Mouse (Mus musculus): ENCODE measurements around the gene Cenpp. TPM values are rescaled to one million over a fixed set of nuclear protein-coding genes. Genes with fewer than 3 reads are reported as not detected.

Gene Cenpp
- polyA plus RNA-seq, 2 experiments, result 9.9 to 33.0 TPM

GRCm38 (mm10) chr13:49477887-49478286 is 174.7 kb downstream of the Cenpp start:
- DNase-seq (ENCODE audit: low read depth in 3 of 3, low spot score in 3 of 3) (no peak), ATAC-seq (ENCODE audit: insufficient read depth) (no peak)
- 74% methylated on average over 3 of the region's 3 CpGs for WGBS (ENCODE audit: insufficient replicate concordance)
- Histone ChIP-seq H3K4me3 (ENCODE audit: insufficient read depth in 1 of 2, low read depth in 2 of 2, low read length in 2 of 2) (no peak overlapping the region), H3K27me3 (ENCODE audit: control insufficient read depth, insufficient read depth, low read length) (no peaks in the 10 kb centered on the region), H3K9ac (replicated peaks) (no peak overlapping the region), H3K36me3 (replicated peaks; ENCODE audit: control insufficient read depth, insufficient read depth, low read depth) (no peaks in the 10 kb centered on the region), H3K9me3 (ENCODE audit: control insufficient read depth, low read length) (no peaks in the 10 kb centered on the region), H3K27ac (no peak overlapping the region), H3K4me2 (ENCODE audit: low read depth) (no peak overlapping the region), H3K4me1 (replicated peaks; ENCODE audit: control insufficient read depth in 2 of 2, insufficient read depth in 2 of 2, low read length in 1 of 2) (no peaks in the 10 kb centered on the region)
- TF ChIP-seq EP300 (IDR thresholded peaks at IDR 0.05; ENCODE audit: low read depth) (no peak), CTCF (IDR thresholded peaks at IDR 0.05; ENCODE audit: low read depth) (no peak)

GRCm38 (mm10) chr13:49472676-49473005 is 179.9 kb downstream of the Cenpp start:
- H3K27ac ChIP-seq, result no peak overlapping the region
- H3K9me3 ChIP-seq (ENCODE audit: control insufficient read depth, low read length), result no peaks in the 10 kb centered on the region
- H3K4me2 ChIP-seq (ENCODE audit: low read depth), result no peak overlapping the region
- TF ChIP-seq EP300 (IDR thresholded peaks at IDR 0.05; ENCODE audit: low read depth) (no peak), CTCF (IDR thresholded peaks at IDR 0.05; ENCODE audit: low read depth) (no peak)
- H3K4me3 ChIP-seq (ENCODE audit: insufficient read depth in 1 of 2, low read depth in 2 of 2, low read length in 2 of 2), result no peak overlapping the region
- H3K4me1 ChIP-seq (replicated peaks; ENCODE audit: control insufficient read depth in 2 of 2, insufficient read depth in 2 of 2, low read length in 1 of 2), result peaks cover 0 to 7% of the 10 kb centered on the region in 2 experiments; a peak in 1 of 4 replicates
- no peak for DNase-seq (ENCODE audit: low read depth in 3 of 3, low spot score in 3 of 3)
- H3K9ac ChIP-seq (replicated peaks), result no peak overlapping the region
- H3K27me3 ChIP-seq (ENCODE audit: control insufficient read depth, insufficient read depth, low read length), result no peaks in the 10 kb centered on the region
- no peaks in the 10 kb centered on the region for H3K36me3 ChIP-seq (replicated peaks; ENCODE audit: control insufficient read depth, insufficient read depth, low read depth)
- ATAC-seq (ENCODE audit: insufficient read depth), result no peak
- 84% methylated on average over 6 of the region's 6 CpGs for WGBS (ENCODE audit: insufficient replicate concordance)

GRCm38 (mm10) chr13:49471981-49472675 is 180.5 kb downstream of the Cenpp start:
- H3K4me1 ChIP-seq (replicated peaks; ENCODE audit: control insufficient read depth in 2 of 2, insufficient read depth in 2 of 2, low read length in 1 of 2), result peaks cover 0 to 7% of the 10 kb centered on the region in 2 experiments; a peak in 1 of 4 replicates
- no peak overlapping the region for H3K27ac ChIP-seq
- H3K9ac ChIP-seq (replicated peaks), result no peak overlapping the region
- no peak for ATAC-seq (ENCODE audit: insufficient read depth)
- H3K9me3 ChIP-seq (ENCODE audit: control insufficient read depth, low read length), result no peaks in the 10 kb centered on the region
- no peak for DNase-seq (ENCODE audit: low read depth in 3 of 3, low spot score in 3 of 3)
- H3K4me3 ChIP-seq (ENCODE audit: insufficient read depth in 1 of 2, low read depth in 2 of 2, low read length in 2 of 2), result no peak overlapping the region
- H3K4me2 ChIP-seq (ENCODE audit: low read depth), result no peak overlapping the region
- TF ChIP-seq CTCF (IDR thresholded peaks at IDR 0.05; ENCODE audit: low read depth) (no peak), EP300 (IDR thresholded peaks at IDR 0.05; ENCODE audit: low read depth) (no peak)
- H3K27me3 ChIP-seq (ENCODE audit: control insufficient read depth, insufficient read depth, low read length), result no peaks in the 10 kb centered on the region
- H3K36me3 ChIP-seq (replicated peaks; ENCODE audit: control insufficient read depth, insufficient read depth, low read depth), result no peaks in the 10 kb centered on the region
- 59% methylated on average over 4 of the region's 4 CpGs for WGBS (ENCODE audit: insufficient replicate concordance)

- DNase-seq (ENCODE audit: low read depth in 3 of 3, low spot score in 3 of 3), result no peak
- H3K9me3 ChIP-seq (ENCODE audit: control insufficient read depth, low read length), result no peaks in the 10 kb centered on the region
- 31% methylated on average over 4 of the region's 4 CpGs for WGBS (ENCODE audit: insufficient replicate concordance)
- no peak overlapping the region for H3K4me2 ChIP-seq (ENCODE audit: low read depth)
- H3K9ac ChIP-seq (replicated peaks), result no peak overlapping the region
- peaks cover 0 to 7% of the 10 kb centered on the region in 2 experiments; a peak in 1 of 4 replicates for H3K4me1 ChIP-seq (replicated peaks; ENCODE audit: control insufficient read depth in 2 of 2, insufficient read depth in 2 of 2, low read length in 1 of 2)
- TF ChIP-seq CTCF (IDR thresholded peaks at IDR 0.05; ENCODE audit: low read depth) (no peak), EP300 (IDR thresholded peaks at IDR 0.05; ENCODE audit: low read depth) (no peak)
- no peak overlapping the region for H3K27ac ChIP-seq
- H3K4me3 ChIP-seq (ENCODE audit: insufficient read depth in 1 of 2, low read depth in 2 of 2, low read length in 2 of 2), result no peak overlapping the region
- ATAC-seq (ENCODE audit: insufficient read depth), result no peak
- peaks cover under 1% of the 10 kb centered on the region for H3K36me3 ChIP-seq (replicated peaks; ENCODE audit: control insufficient read depth, insufficient read depth, low read depth)
- no peaks in the 10 kb centered on the region for H3K27me3 ChIP-seq (ENCODE audit: control insufficient read depth, insufficient read depth, low read length)
These were observed 181.8 kb downstream of the Cenpp start for GRCm38 (mm10) chr13:49470806-49471205.

GRCm38 (mm10) chr13:49470319-49470718 is 182.3 kb downstream of the Cenpp start:
- H3K9ac ChIP-seq (replicated peaks), result no peak overlapping the region
- no peak overlapping the region for H3K4me2 ChIP-seq (ENCODE audit: low read depth)
- H3K27ac ChIP-seq, result no peak overlapping the region
- no peak for ATAC-seq (ENCODE audit: insufficient read depth)
- peaks cover 0 to 7% of the 10 kb centered on the region in 2 experiments; a peak in 2 of 4 replicates for H3K4me1 ChIP-seq (replicated peaks; ENCODE audit: control insufficient read depth in 2 of 2, insufficient read depth in 2 of 2, low read length in 1 of 2)
- no peaks in the 10 kb centered on the region for H3K27me3 ChIP-seq (ENCODE audit: control insufficient read depth, insufficient read depth, low read length)
- no peaks in the 10 kb centered on the region for H3K9me3 ChIP-seq (ENCODE audit: control insufficient read depth, low read length)
- 61% methylated on average over 4 of the region's 4 CpGs for WGBS (ENCODE audit: insufficient replicate concordance)
- DNase-seq (ENCODE audit: low read depth in 3 of 3, low spot score in 3 of 3), result no peak
- no peak overlapping the region for H3K4me3 ChIP-seq (ENCODE audit: insufficient read depth in 1 of 2, low read depth in 2 of 2, low read length in 2 of 2)
- peaks cover 2% of the 10 kb centered on the region for H3K36me3 ChIP-seq (replicated peaks; ENCODE audit: control insufficient read depth, insufficient read depth, low read depth)
- TF ChIP-seq EP300 (IDR thresholded peaks at IDR 0.05; ENCODE audit: low read depth), result no peak
- no peak for TF ChIP-seq CTCF (IDR thresholded peaks at IDR 0.05; ENCODE audit: low read depth)
